Mouse (Mus musculus): ENCODE data around the gene Lmo7.

Gene Lmo7

GRCm38 (mm10) chr14:101839771-101840731, 110.3 kb downstream of the Lmo7 start:
- no peak for DNase-seq

DNA sequence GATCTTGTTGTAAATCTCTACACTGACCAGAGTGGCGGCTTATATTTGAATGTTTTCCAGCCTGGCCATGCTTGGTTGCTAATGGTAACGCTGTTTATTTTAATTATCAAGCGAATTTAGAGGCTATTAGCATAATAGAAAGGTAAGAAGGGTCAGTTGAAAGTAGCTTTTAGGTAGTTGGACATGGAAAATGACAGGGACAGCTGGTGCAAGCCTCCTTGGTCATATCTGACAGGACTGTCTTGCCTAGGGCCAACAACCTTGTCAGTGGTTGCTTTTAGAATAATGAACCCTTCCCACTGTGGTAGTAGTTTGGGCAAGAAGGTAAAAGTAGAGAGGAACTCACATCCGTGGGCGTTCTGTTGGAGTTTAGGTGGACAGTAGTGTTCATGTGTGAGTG, 111.5 kb downstream of the Lmo7 start:
- DNase-seq, result no peak

DNA sequence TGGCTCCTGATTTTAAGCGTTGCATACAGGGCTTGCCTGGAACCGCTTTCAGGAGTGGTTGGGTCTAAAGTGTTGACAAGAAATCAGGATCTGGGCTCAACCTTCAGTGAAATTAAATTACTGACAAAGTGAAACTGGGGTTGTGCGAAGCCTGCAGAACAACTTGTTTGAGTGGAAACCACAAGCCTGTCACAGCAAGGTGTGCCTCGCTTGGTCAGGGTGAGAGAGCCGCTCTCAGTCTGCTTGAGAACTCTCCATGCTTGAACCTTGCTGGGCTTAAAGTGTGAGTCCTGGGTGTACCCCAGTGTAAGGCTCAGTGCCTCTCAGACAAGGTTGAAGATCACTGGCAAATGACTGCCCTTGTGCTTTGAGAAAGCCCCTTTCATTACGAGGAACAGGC, 112.8 kb downstream of the Lmo7 start:
- DNase-seq, result no peak

DNA sequence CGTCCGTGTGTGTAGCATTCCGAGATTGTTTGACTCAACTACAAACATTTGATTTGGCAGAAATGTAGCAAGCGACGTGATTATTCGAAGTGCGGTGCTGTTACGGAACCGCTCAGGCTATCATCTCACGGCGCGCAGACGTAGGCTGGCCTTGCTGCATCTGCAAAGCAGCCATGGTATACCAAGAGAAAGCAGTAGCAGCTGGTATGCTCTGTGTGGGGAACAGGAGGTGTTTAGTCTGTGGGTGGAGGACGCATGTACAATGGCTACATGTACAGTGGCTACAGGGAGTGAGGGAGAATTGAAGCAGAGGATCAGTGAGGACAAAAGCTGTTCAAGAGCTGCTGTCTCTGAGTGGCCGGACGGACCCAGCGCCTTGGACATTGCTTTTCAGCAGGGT, 113.7 kb downstream of the Lmo7 start:
- no peak for DNase-seq

DNA sequence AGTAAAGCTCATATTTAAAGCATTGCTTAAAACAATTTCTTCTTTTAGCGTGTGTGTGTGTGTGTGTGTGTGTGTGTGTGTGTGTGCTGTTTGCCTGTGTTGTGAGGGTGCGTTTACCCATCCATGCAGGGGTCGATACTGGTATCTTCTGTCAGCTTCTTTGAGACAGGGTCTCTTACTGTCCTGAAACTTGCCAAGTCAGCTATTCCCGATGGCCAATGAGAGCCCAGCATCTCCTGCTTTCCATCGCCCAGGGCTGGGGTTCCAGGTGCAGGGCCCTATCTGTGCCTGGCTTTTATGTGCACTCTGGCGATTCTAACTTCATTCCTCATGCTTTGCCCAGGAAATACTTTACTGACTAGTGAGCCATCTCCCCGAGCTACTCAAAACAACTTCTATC, 114.7 kb downstream of the Lmo7 start:
- no peak for DNase-seq

DNA sequence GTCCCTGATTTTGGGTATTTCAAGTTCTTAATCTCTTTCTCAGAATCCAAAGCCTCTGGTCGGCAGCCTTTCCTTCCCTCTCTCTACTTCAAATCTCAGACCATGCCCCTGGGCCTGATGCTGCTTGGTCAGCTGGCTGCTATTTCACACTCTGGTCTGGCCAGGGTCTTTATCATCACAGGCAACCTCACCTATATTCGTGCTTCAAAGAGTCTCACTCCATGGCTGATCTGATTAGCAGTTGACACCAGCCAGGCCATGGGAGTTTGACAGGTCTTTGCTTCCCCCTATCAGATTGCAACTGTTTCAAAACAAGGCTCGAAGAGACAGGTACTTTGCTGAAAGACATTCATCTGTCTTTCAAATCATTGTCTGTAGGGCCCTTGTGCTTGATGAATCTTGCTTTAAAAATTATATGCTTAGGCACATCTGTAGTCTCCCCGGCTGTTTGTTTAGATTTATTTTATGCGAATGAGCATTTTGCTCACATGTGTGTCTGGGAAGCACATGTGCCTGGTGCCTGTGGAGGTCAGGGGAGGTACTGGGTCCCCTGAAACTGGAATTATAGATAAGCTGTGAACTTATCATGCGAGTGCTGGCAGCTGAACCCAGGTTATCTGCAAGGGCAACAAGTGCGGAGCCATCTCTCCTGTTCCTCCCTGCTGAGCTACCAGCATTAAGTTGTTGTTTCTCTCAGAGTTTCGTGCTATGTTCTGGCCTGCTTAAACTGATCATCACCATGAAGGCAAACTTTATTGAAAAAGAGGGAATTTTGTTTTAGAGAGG, 116.5 kb downstream of the Lmo7 start:
- DNase-seq, result no peak

DNA sequence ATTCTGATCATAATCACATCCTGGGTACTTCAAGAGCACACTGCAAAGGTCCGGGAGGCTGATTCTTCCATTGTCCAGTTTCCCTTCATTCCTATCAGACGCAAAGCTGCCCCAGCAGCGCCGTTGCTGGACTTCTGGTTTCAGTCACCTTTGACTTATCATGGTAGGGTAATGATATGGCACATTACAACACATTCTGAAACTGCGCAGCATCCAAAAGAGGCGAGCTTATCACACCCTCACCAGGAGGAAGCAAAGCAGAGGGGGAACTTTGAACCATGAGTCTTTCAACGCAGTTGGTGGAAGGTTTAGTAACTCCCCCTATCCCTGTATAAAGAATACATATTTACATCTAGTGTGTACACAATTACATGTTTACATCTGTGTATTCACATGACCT, 117.8 kb downstream of the Lmo7 start:
- no peak for DNase-seq

GRCm38 (mm10) chr14:101852584-101853195, 122.9 kb downstream of the Lmo7 start:
- no peak for DNase-seq

DNA sequence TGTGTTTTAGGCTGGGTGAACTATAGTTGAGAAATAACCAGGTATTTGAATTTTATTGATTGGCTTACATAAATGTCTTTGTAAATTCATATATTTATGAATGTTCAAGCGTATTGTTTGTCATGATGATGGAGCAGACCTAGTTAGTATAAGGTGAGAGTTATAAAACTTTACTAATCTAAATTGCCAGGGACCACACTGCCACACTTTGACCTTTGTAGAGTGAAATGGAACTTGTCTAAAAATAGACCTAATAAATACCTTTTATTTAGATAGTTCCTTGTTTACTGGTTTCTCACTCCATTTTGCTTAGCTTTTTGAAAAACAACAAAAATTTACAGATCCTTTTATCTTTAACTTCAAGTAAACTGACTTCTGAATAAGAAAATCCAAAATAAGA, 123.5 kb downstream of the Lmo7 start:
- no peak for DNase-seq

GRCm38 (mm10) chr14:101853722-101854121, 124.0 kb downstream of the Lmo7 start:
- DNase-seq, result no peak

DNA sequence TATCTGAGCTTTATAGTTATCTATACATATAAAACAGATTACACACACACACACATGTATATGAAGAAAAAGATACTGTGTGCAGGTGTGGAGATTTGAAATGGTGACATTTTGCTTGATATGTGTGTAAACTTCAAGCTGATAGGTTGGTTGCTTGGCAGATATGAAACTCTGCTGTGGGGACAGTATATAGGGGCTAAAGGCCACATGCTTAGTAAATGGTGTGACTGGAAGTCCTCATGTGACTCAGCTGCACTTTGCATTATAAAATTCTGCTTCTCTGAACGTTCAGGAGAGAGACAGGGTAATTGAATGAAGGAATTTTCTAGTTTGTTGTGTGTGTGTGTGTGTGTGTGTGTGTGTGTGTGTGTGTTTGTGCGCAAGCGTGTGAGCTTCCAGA, 124.5 kb downstream of the Lmo7 start:
- DNase-seq, result no peak

- DNase-seq, result no peak
These were observed 129.6 kb downstream of the Lmo7 start for GRCm38 (mm10) chr14:101859305-101859886.

DNA sequence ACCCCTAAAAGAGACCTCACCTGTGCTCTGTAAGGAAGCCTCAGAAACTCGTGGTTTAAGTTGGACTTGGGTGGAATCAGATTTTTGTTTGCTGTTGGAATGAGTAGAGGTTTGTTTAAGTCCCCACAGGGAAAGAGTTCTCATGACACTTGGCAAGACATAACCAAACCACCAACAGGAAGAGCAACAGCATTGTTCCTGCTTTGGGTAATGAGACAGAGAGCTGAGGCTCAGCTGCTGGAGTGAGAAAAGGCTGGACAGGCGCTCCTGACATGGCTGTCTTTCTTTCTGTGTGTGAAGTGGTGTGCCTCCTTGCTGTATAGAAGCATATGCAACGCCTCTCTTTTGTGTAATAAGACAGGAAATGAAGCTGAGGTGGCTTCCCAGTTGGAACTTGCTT, 132.3 kb downstream of the Lmo7 start:
- DNase-seq, result no peak

DNA sequence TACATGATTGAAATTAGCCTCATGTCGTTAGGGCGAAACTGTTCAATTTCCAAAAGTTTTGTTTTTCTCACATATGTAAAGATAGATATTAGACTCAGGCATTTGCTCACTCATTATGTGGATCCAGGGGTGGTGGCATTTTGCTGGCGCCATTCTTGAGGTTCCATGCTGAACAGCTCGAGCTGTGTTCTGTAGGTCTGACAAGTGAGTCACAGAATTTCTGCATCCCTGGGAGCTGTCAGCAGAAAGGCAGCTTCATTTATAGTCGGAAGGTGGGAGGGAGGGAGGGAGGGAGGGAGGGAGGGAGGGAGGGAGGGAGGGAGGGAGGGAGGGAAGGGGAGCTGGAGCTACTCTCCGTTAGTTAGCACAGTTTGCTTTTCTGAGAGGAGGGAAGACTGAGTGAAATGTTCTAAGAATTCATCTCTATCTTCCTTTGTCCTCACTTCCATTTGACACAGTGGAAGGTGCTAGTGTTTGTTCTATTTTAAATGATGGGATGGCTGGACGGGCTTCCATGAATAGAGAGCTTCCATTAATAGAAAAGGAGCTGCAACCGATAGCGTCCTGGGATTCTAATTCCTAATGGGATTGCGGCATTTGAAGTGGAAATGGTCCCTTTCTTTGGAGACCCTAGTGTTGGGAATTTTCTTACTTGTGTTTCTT, 137.4 kb downstream of the Lmo7 start:
- DNase-seq, result no peak

- DNase-seq, result no peak
These were observed 139.4 kb downstream of the Lmo7 start for GRCm38 (mm10) chr14:101869145-101869544.

GRCm38 (mm10) chr14:101869661-101870060, 139.9 kb downstream of the Lmo7 start:
- DNase-seq, result no peak

GRCm38 (mm10) chr14:101870171-101870902, 140.6 kb downstream of the Lmo7 start:
- no peak for DNase-seq

GRCm38 (mm10) chr14:101872846-101873245, 143.1 kb downstream of the Lmo7 start:
- no peak for DNase-seq

GRCm38 (mm10) chr14:101878346-101879049, 148.7 kb downstream of the Lmo7 start:
- no peak for DNase-seq

GRCm38 (mm10) chr14:101879050-101879694, 149.4 kb downstream of the Lmo7 start:
- DNase-seq, result no peak

GRCm38 (mm10) chr14:101882966-101883365, 153.2 kb downstream of the Lmo7 start:
- DNase-seq, result no peak

Data from cerebellum, adult 8-10 months (tissue).